Mouse (Mus musculus): ENCODE results near the gene Olfr1440. TPM values are rescaled to one million over a fixed set of nuclear protein-coding genes. Genes with fewer than 3 reads are reported as not detected.

Gene Olfr1440
- polyA plus RNA-seq (2012; ENCODE audit: insufficient read depth, insufficient read length, missing spikeins): not detected in 2 replicates

GRCm38 (mm10) chr19:12386979-12387378 is at the start of gene Olfr1440:
Gene Olfr1440 (plus strand): TSS chr19:12387279.
- no peak within 1 kb of the TSS for H3K4me3 ChIP-seq (ENCODE audit: insufficient read depth, low read depth, low read length)

GRCm38 (mm10) chr19:12373004-12373403 is 14.1 kb upstream of the Olfr1440 start:
- Histone ChIP-seq H3K4me1 (ENCODE audit: control insufficient read depth, insufficient read depth, insufficient read length, low read length) (no peaks in the 10 kb centered on the region), H3K4me3 (ENCODE audit: insufficient read depth, low read depth, low read length) (no peak overlapping the region), H3K27ac (replicated peaks; ENCODE audit: low read depth, low read length) (no peak overlapping the region)

More at GRCm38 (mm10) chr19:12386979-12387378, at the start of gene Olfr1440:
- Histone ChIP-seq H3K27ac (replicated peaks; ENCODE audit: low read depth, low read length) (no peak within 1 kb of the TSS), H3K4me1 (ENCODE audit: control insufficient read depth, insufficient read depth, insufficient read length, low read length) (no peaks in the 10 kb centered on the region)

- Histone ChIP-seq H3K4me3 (ENCODE audit: insufficient read depth, low read depth, low read length) (no peak overlapping the region), H3K4me1 (ENCODE audit: control insufficient read depth, insufficient read depth, insufficient read length, low read length) (no peaks in the 10 kb centered on the region), H3K27ac (replicated peaks; ENCODE audit: low read depth, low read length) (no peak overlapping the region)
Measured at GRCm38 (mm10) chr19:12374465-12375025, 12.5 kb upstream of the Olfr1440 start.

- Histone ChIP-seq H3K4me3 (ENCODE audit: insufficient read depth, low read depth, low read length) (no peak overlapping the region), H3K27ac (replicated peaks; ENCODE audit: low read depth, low read length) (no peak overlapping the region), H3K4me1 (ENCODE audit: control insufficient read depth, insufficient read depth, insufficient read length, low read length) (no peaks in the 10 kb centered on the region)
Measured at GRCm38 (mm10) chr19:12413737-12414136, 26.7 kb downstream of the Olfr1440 start.

GRCm38 (mm10) chr19:12417361-12417760 is 30.3 kb downstream of the Olfr1440 start, which contains the start of gene Olfr1441:
Gene Olfr1441 (plus strand): TSS chr19:12417433.
- Histone ChIP-seq H3K4me3 (ENCODE audit: insufficient read depth, low read depth, low read length) (no peak within 1 kb of the TSS), H3K4me1 (ENCODE audit: control insufficient read depth, insufficient read depth, insufficient read length, low read length) (no peaks in the 10 kb centered on the region), H3K27ac (replicated peaks; ENCODE audit: low read depth, low read length) (no peak within 1 kb of the TSS)

GRCm38 (mm10) chr19:12418312-12418711 is 31.2 kb downstream of the Olfr1440 start:
- Histone ChIP-seq H3K27ac (replicated peaks; ENCODE audit: low read depth, low read length) (no peak overlapping the region), H3K4me3 (ENCODE audit: insufficient read depth, low read depth, low read length) (no peak overlapping the region), H3K4me1 (ENCODE audit: control insufficient read depth, insufficient read depth, insufficient read length, low read length) (no peaks in the 10 kb centered on the region)

- Histone ChIP-seq H3K27ac (replicated peaks; ENCODE audit: low read depth, low read length) (no peak overlapping the region), H3K4me1 (ENCODE audit: control insufficient read depth, insufficient read depth, insufficient read length, low read length) (no peaks in the 10 kb centered on the region), H3K4me3 (ENCODE audit: insufficient read depth, low read depth, low read length) (no peak overlapping the region)
Measured at GRCm38 (mm10) chr19:12420555-12420954, 33.5 kb downstream of the Olfr1440 start.

GRCm38 (mm10) chr19:12421680-12422079 is 34.6 kb downstream of the Olfr1440 start:
- Histone ChIP-seq H3K27ac (replicated peaks; ENCODE audit: low read depth, low read length) (no peak overlapping the region), H3K4me1 (ENCODE audit: control insufficient read depth, insufficient read depth, insufficient read length, low read length) (no peaks in the 10 kb centered on the region), H3K4me3 (ENCODE audit: insufficient read depth, low read depth, low read length) (no peak overlapping the region)

GRCm38 (mm10) chr19:12427101-12427500 is 40.0 kb downstream of the Olfr1440 start:
- Histone ChIP-seq H3K27ac (replicated peaks; ENCODE audit: low read depth, low read length) (no peak overlapping the region), H3K4me3 (ENCODE audit: insufficient read depth, low read depth, low read length) (no peak overlapping the region), H3K4me1 (ENCODE audit: control insufficient read depth, insufficient read depth, insufficient read length, low read length) (no peaks in the 10 kb centered on the region)

- H3K4me3 ChIP-seq (ENCODE audit: insufficient read depth, low read depth, low read length): no peak within 1 kb of the TSS
- H3K27ac ChIP-seq (replicated peaks; ENCODE audit: low read depth, low read length): no peak within 1 kb of the TSS
- no peaks in the 10 kb centered on the region for H3K4me1 ChIP-seq (ENCODE audit: control insufficient read depth, insufficient read depth, insufficient read length, low read length)
Measured at GRCm38 (mm10) chr19:12427605-12428004, 40.5 kb downstream of the Olfr1440 start, which contains the start of gene Pfpl. Gene Pfpl (plus strand): TSS chr19:12427905.

GRCm38 (mm10) chr19:12433033-12433432 is 46.0 kb downstream of the Olfr1440 start:
- Histone ChIP-seq H3K4me3 (ENCODE audit: insufficient read depth, low read depth, low read length) (no peak overlapping the region), H3K4me1 (ENCODE audit: control insufficient read depth, insufficient read depth, insufficient read length, low read length) (no peaks in the 10 kb centered on the region; the same call in 1 of the 2 replicates), H3K27ac (replicated peaks; ENCODE audit: low read depth, low read length) (no peak overlapping the region)

GRCm38 (mm10) chr19:12435011-12435416 is 47.9 kb downstream of the Olfr1440 start:
- H3K4me1 ChIP-seq (ENCODE audit: control insufficient read depth, insufficient read depth, insufficient read length, low read length): no peaks in the 10 kb centered on the region; the same call in 1 of the 2 replicates
- no peak overlapping the region for H3K4me3 ChIP-seq (ENCODE audit: insufficient read depth, low read depth, low read length)
- peak overlapping the region; percentile 85 for H3K27ac ChIP-seq (replicated peaks; ENCODE audit: low read depth, low read length)

- H3K27ac ChIP-seq (replicated peaks; ENCODE audit: low read depth, low read length): peak overlapping the region; percentile 85
- H3K4me3 ChIP-seq (ENCODE audit: insufficient read depth, low read depth, low read length): no peak overlapping the region
- H3K4me1 ChIP-seq (ENCODE audit: control insufficient read depth, insufficient read depth, insufficient read length, low read length): peaks cover 3% of the 10 kb centered on the region
Measured at GRCm38 (mm10) chr19:12435750-12436524, 48.9 kb downstream of the Olfr1440 start.

- peak overlapping the region; percentile 91 for H3K27ac ChIP-seq (replicated peaks; ENCODE audit: low read depth, low read length)
- H3K4me3 ChIP-seq (ENCODE audit: insufficient read depth, low read depth, low read length): no peak overlapping the region
- H3K4me1 ChIP-seq (ENCODE audit: control insufficient read depth, insufficient read depth, insufficient read length, low read length): peaks cover 3% of the 10 kb centered on the region
Measured at GRCm38 (mm10) chr19:12439581-12439980, 52.5 kb downstream of the Olfr1440 start.

- no peak overlapping the region for H3K4me3 ChIP-seq (ENCODE audit: insufficient read depth, low read depth, low read length)
- H3K4me1 ChIP-seq (ENCODE audit: control insufficient read depth, insufficient read depth, insufficient read length, low read length): peaks cover 3% of the 10 kb centered on the region
- peak overlapping the region; percentile 98 for H3K27ac ChIP-seq (replicated peaks; ENCODE audit: low read depth, low read length)
Measured at GRCm38 (mm10) chr19:12440103-12440725, 53.1 kb downstream of the Olfr1440 start.

Measured in brown adipose tissue, adult 24 weeks (tissue).